Mouse (Mus musculus) limb, embryonic 13.5 days (tissue): Measurements from ENCODE around the gene Pcbp3. TPM values are rescaled to one million over a fixed set of nuclear protein-coding genes. Genes with fewer than 3 reads are reported as not detected.
"Not testable (repeated sequence)": the region's sequence is repeated elsewhere in the genome, so short reads cannot be mapped to it uniquely, and the experiment has no call there.

ENCODE experiments used
- ATAC-seq: fragments of 200-750 bp; cut with Nextera tagmentation; 2 replicates; pipeline ENCODE4 v1.8.0; 2017; ENCODE audit warnings: low read depth, moderate number of reproducible peaks, moderate TSS enrichment; ENCODE audit not compliant: low FRiP score
- H3K27ac ChIP-seq: fragments of 300-500 bp; sonication (generic); 2 replicates; pipeline ENCODE4 v1.5.1; 2015; ENCODE audit warnings: inconsistent platforms, mild to moderate bottlenecking, moderate library complexity
- H3K27me3 ChIP-seq: fragments of 300-500 bp; sonication (generic); 2 replicates; pipeline ENCODE4 v1.6.1; 2015; ENCODE audit warnings: mild to moderate bottlenecking, inconsistent platforms
- H3K36me3 ChIP-seq: fragments of 300-500 bp; sonication (generic); 2 replicates; pipeline ENCODE4 v1.6.1; 2015; ENCODE audit warnings: inconsistent platforms, mild to moderate bottlenecking, moderate library complexity
- H3K4me1 ChIP-seq: fragments of 300-500 bp; sonication (generic); 2 replicates; pipeline ENCODE4 v1.6.1; 2015; ENCODE audit warnings: inconsistent platforms
- H3K4me2 ChIP-seq: fragments of 300-500 bp; sonication (generic); replicated peaks from 2 replicates; pipeline ENCODE4 v1.6.1; 2015; ENCODE audit warnings: inconsistent platforms, mild to moderate bottlenecking, moderate library complexity
- H3K4me3 ChIP-seq: fragments of 300-500 bp; sonication (generic); 2 replicates; pipeline ENCODE4 v1.5.1; 2015; ENCODE audit warnings: moderate library complexity, mild to moderate bottlenecking, inconsistent platforms
- H3K9ac ChIP-seq: fragments of 300-500 bp; sonication (generic); 2 replicates; pipeline ENCODE4 v1.6.1; 2015; ENCODE audit warnings: mild to moderate bottlenecking, inconsistent platforms
- H3K9me3 ChIP-seq: fragments of 300-500 bp; sonication (generic); 2 replicates; pipeline ENCODE4 v1.6.1; 2016; ENCODE audit warnings: inconsistent platforms
- WGBS: fragments of 180-500 bp; shearing (Covaris S2); methylation state at CpG from one replicate; pipeline ENCODE4 v1.1.7; 2015; 5-methylcytosine and 5-hydroxymethylcytosine counted together
- polyA plus RNA-seq: library from polyadenylated mRNA; unstranded; fragments of >200 nt; fragmentation: Nextera tagmentation; extraction: Ambion mirVana; gene quantifications from 2 replicates; pipeline ENCODE4 v1.2.1, GENCODE M21; 2015

Pcbp3 gene
- polyA plus RNA-seq, 1 experiment from 2014 or later = 31.2 TPM

DNA sequence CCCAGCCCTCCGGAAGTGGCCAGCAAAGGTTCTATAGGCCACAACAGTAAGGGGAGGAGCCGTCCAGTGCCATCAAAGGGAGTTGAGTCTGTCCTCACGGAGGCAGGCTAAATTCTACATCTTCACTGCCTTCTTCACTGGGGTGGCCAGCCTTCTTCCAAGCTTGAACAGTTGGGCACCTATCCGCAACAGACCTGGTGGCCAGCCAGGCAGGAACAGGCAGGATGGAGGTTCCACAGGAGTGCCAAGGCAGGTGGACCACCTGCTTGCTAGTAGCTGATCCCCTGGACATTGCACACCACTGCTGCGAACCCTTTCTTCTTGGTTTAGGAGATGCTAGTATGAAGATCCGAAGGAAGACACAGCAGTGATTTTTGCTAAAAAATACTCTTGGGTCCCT is 176.4 kb downstream of the Pcbp3 start:
- Histone ChIP-seq H3K27me3 (no peaks in the 10 kb centered on the region), H3K4me1 (no peaks in the 10 kb centered on the region), H3K9me3 (no peaks in the 10 kb centered on the region), H3K4me2 (no peak overlapping the region), H3K9ac (no peak overlapping the region), H3K4me3 (no peak overlapping the region), H3K27ac (no peak overlapping the region), H3K36me3 (0 out of 2 replicates have a peak, but pooled peaks cover 18% of the 10 kb centered on the region)
- 81% methylated on average over 6 of the region's 6 CpGs for WGBS
- ATAC-seq = no peak

- Histone ChIP-seq H3K4me1 (no peaks in the 10 kb centered on the region), H3K9me3 (no peaks in the 10 kb centered on the region), H3K9ac (no peak overlapping the region), H3K27ac (no peak overlapping the region), H3K27me3 (no peaks in the 10 kb centered on the region), H3K4me2 (no peak overlapping the region), H3K36me3 (no peaks in the 10 kb centered on the region; the same call in 1 of the 2 replicates), H3K4me3 (no peak overlapping the region)
- ATAC-seq = no peak
- 89% methylated on average over 5 of the region's 5 CpGs for WGBS
These were observed 182.5 kb downstream of the Pcbp3 start for GRCm38 (mm10) chr10:76779225-76779624.

DNA sequence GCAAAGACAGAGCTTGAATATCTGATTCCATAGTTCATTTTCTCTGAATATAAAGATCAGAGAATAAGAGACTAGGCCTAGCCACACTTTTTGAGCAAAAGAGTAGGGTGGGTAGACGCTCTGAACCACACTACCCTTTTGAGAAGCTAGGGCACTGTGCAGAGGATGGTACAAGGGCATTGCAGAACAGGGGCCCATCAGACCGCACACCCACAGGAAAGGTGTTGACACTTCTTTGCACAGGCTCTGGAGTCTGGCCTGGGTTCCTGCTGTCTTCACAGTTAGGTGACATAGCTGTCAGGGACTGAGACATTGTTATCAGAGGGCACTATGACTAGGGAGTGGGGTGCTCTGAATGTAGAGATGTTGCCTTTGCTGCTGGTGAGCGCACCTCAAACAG is 190.1 kb downstream of the Pcbp3 start:
- H3K4me3 ChIP-seq = no peak overlapping the region
- H3K27me3 ChIP-seq = no peaks in the 10 kb centered on the region
- no peak overlapping the region for H3K9ac ChIP-seq
- H3K27ac ChIP-seq = no peak overlapping the region
- WGBS = 92% methylated on average over 3 of the region's 3 CpGs
- H3K36me3 ChIP-seq = peaks cover 12% of the 10 kb centered on the region
- no peak overlapping the region for H3K4me2 ChIP-seq
- H3K9me3 ChIP-seq = no peaks in the 10 kb centered on the region
- no peaks in the 10 kb centered on the region for H3K4me1 ChIP-seq
- ATAC-seq = no peak

DNA sequence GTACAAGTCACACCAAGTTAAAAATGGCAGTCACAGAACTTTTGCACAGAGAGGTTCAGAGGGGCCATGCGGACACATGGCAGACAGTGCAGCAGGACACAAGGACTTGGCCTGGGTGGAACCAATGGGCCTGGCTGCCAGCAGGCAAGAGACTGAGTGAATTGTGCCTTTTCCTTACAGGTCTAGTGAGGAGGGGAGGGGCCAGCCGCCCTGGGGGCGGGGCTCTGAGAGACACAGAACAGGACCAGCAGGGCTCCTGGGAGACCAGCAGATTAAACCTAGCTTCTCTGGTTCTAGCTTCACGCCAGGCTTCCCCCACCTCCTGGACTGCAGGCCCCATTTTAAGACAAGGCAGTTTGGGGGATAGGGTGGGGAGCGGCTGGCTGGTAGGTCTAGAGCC is 190.6 kb downstream of the Pcbp3 start:
- Histone ChIP-seq H3K4me3 (no peak overlapping the region), H3K36me3 (peaks cover 16% of the 10 kb centered on the region), H3K4me2 (no peak overlapping the region), H3K4me1 (no peaks in the 10 kb centered on the region), H3K27me3 (no peaks in the 10 kb centered on the region), H3K9ac (no peak overlapping the region), H3K9me3 (no peaks in the 10 kb centered on the region), H3K27ac (no peak overlapping the region)
- 64% methylated on average over 5 of the region's 5 CpGs for WGBS
- ATAC-seq = no peak

DNA sequence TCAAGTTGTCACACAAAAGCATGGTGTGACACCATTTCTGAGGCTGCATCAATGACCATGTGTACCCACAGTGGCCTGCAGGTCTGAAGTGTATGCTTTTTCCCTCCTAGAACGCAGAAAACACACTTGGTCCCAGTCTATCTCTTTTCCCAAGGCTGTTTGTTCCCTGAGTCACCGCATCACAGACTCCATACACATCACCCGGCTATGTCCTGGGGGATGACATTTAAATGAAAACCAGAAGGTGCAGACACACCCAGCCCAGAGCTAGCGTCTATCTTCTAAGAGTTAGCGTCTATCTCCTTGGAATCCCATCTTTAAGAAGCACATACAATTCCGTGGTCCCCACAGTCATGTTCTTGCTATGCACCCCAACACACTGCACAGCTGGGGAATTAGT is 192.1 kb downstream of the Pcbp3 start:
- Histone ChIP-seq H3K4me1 (no peaks in the 10 kb centered on the region), H3K27ac (no peak overlapping the region), H3K4me2 (no peak overlapping the region), H3K36me3 (peaks cover 21% of the 10 kb centered on the region), H3K9me3 (no peaks in the 10 kb centered on the region), H3K4me3 (no peak overlapping the region), H3K9ac (no peak overlapping the region), H3K27me3 (no peaks in the 10 kb centered on the region)
- no peak for ATAC-seq
- WGBS = 78% methylated on average over 6 of the region's 6 CpGs

- WGBS = 79% methylated on average over 1 of the region's 1 CpGs
- H3K9me3 ChIP-seq = no peaks in the 10 kb centered on the region
- H3K27ac ChIP-seq = no peak overlapping the region
- no peaks in the 10 kb centered on the region for H3K27me3 ChIP-seq
- no peak overlapping the region for H3K4me2 ChIP-seq
- ATAC-seq = no peak
- no peak overlapping the region for H3K9ac ChIP-seq
- no peak overlapping the region for H3K4me3 ChIP-seq
- H3K36me3 ChIP-seq = peaks cover 18% of the 10 kb centered on the region; the same call in 1 of the 2 replicates
- no peaks in the 10 kb centered on the region for H3K4me1 ChIP-seq
These were observed 195.5 kb downstream of the Pcbp3 start for GRCm38 (mm10) chr10:76766196-76766595.

DNA sequence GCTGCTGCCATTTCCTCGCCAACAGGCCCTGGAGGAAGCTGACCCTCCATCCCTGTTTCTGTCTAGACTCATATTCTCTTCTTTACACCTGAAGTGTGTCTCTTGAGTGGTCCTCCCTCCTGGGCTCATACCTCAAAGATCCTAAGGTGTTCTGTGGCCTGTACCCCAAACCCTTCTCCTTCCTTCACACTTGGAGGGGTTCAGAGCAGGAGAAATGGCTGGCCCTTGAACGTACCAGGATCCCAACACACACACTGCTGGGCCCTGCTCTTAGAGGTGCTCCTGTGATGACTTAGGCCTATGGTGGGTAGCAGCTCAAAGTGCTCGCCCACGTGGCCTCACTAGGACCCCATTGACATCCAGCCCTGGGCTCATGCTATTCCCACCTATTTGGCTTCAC is 196.8 kb downstream of the Pcbp3 start:
- no peak for ATAC-seq
- Histone ChIP-seq H3K4me2 (no peak overlapping the region), H3K9ac (no peak overlapping the region), H3K4me3 (no peak overlapping the region), H3K27me3 (no peaks in the 10 kb centered on the region), H3K36me3 (peaks cover 18% of the 10 kb centered on the region; the same call in 1 of the 2 replicates), H3K9me3 (no peaks in the 10 kb centered on the region), H3K27ac (no peak overlapping the region), H3K4me1 (no peaks in the 10 kb centered on the region)
- 92% methylated on average over 4 of the region's 4 CpGs for WGBS

GRCm38 (mm10) chr10:76763016-76763415 is 198.7 kb downstream of the Pcbp3 start:
- no peak for ATAC-seq
- Histone ChIP-seq H3K9me3 (no peaks in the 10 kb centered on the region), H3K36me3 (peaks cover 18% of the 10 kb centered on the region; the same call in 1 of the 2 replicates), H3K27ac (no peak overlapping the region), H3K27me3 (no peaks in the 10 kb centered on the region), H3K4me2 (no peak overlapping the region), H3K4me3 (no peak overlapping the region), H3K4me1 (no peaks in the 10 kb centered on the region), H3K9ac (no peak overlapping the region; the same call in 1 of the 2 replicates)
- 91% methylated on average over 12 of the region's 12 CpGs for WGBS

DNA sequence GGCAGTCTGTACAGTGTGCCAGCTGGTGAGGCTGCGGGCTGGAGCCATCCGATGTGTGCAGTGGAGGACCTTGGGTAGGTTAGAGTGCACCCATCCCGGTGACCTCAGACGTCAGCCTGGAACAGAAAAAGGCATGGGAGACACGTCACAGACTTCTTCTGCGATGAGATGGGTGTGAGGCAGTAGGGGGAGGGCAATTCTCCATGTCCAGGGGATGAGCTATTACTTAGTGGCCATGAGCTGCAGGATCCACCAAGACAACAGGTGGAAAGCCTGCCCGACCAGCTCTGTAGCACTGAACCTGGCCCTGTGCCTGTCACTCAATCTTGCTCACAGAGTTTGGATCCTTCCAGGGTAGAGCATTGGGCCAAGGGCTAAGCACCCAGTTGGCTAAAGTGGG is 199.3 kb downstream of the Pcbp3 start:
- no peak overlapping the region for H3K4me2 ChIP-seq
- no peak overlapping the region for H3K9ac ChIP-seq
- no peaks in the 10 kb centered on the region for H3K4me1 ChIP-seq
- no peak overlapping the region for H3K4me3 ChIP-seq
- peaks cover 18% of the 10 kb centered on the region; the same call in 1 of the 2 replicates for H3K36me3 ChIP-seq
- H3K27ac ChIP-seq = no peak overlapping the region
- 88% methylated on average over 7 of the region's 7 CpGs for WGBS
- no peak for ATAC-seq
- no peaks in the 10 kb centered on the region for H3K9me3 ChIP-seq
- no peaks in the 10 kb centered on the region for H3K27me3 ChIP-seq

GRCm38 (mm10) chr10:76759878-76760277 is 201.8 kb downstream of the Pcbp3 start:
- 91% methylated on average over 5 of the region's 5 CpGs for WGBS
- no peak overlapping the region for H3K27ac ChIP-seq
- no peaks in the 10 kb centered on the region for H3K9me3 ChIP-seq
- no peaks in the 10 kb centered on the region for H3K4me1 ChIP-seq
- H3K27me3 ChIP-seq = no peaks in the 10 kb centered on the region
- H3K9ac ChIP-seq = no peak overlapping the region
- H3K4me2 ChIP-seq = no peak overlapping the region
- peaks cover 3% of the 10 kb centered on the region; the same call in 1 of the 2 replicates for H3K36me3 ChIP-seq
- no peak overlapping the region for H3K4me3 ChIP-seq
- no peak for ATAC-seq

GRCm38 (mm10) chr10:76753640-76754039 is 208.0 kb downstream of the Pcbp3 start:
- Histone ChIP-seq H3K9me3 (0 out of 2 replicates have a peak, but pooled peaks cover 4% of the 10 kb centered on the region), H3K4me2 (no peak overlapping the region), H3K4me3 (no peak overlapping the region), H3K36me3 (no peaks in the 10 kb centered on the region), H3K4me1 (no peaks in the 10 kb centered on the region), H3K9ac (no peak overlapping the region), H3K27me3 (no peaks in the 10 kb centered on the region), H3K27ac (no peak overlapping the region)
- 84% methylated on average over 3 of the region's 3 CpGs for WGBS
- ATAC-seq = no peak

- not testable (repeated sequence) for H3K9ac ChIP-seq, H3K4me1 ChIP-seq, H3K27ac ChIP-seq, ATAC-seq, H3K4me2 ChIP-seq, H3K4me3 ChIP-seq, H3K36me3 ChIP-seq, H3K9me3 ChIP-seq, H3K27me3 ChIP-seq
- WGBS = 64% methylated on average over 11 of the region's 11 CpGs
These were observed 217.4 kb downstream of the Pcbp3 start for GRCm38 (mm10) chr10:76744267-76744666.

DNA sequence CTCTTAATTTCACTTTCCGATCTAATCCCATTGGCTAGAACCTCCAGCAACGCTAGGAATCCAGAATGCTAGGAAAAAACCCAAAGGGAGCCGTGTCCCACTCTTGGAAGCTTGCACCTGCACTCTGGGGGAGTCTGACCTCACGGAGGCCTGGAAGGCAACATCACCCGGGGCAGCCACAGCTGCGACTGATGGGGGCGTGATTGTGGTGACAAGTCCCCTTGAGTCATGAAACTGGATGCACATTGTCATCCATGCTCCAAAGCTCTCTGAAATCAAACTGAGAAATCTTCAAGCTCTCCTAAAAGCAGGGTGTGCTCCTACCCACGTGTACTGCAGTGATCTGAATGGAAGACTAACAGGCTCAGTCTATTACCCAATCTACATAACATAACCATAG is 224.9 kb downstream of the Pcbp3 start:
- 66% methylated on average over 8 of the region's 8 CpGs for WGBS
- Histone ChIP-seq H3K27ac (no peak overlapping the region), H3K9ac (no peak overlapping the region)

More for the DNA sequence above, 224.9 kb downstream of the Pcbp3 start:
- no peak overlapping the region for H3K4me3 ChIP-seq
- peaks cover 32% of the 10 kb centered on the region for H3K4me1 ChIP-seq
- no peaks in the 10 kb centered on the region for H3K27me3 ChIP-seq
- no peak for ATAC-seq
- H3K36me3 ChIP-seq = no peaks in the 10 kb centered on the region
- H3K4me2 ChIP-seq = no peak overlapping the region
- H3K9me3 ChIP-seq = no peaks in the 10 kb centered on the region
